Mouse (Mus musculus): ENCODE measurements around the gene Gm9125.
"Not testable (repeated sequence)": the region's sequence is repeated elsewhere in the genome, so short reads cannot be mapped to it uniquely, and the experiment has no call there.

Gene Gm9125

DNA sequence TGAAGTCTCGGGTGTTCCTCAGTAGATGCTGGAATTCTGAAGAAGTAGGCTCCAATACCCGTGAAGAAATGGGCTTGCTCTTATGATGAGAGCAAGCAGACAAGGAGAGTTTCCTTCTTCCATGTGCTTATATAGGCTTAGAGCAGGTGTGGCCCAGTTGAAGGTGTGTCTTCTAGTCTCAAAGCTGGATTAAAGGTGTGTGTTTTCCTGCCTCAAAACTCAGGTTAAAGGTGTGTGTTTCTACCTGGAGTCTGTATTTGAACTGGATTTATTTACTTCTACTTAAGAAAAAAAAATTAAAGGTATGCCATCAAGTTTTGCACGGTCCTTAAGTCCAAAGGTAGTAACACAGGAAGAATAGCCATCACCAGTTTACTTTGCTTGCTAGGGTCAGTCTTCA lies at the start of gene Gm9125:
Gm9125 (minus strand) TSS at position 101 of the 400 bp plus-strand sequence.
- not testable (repeated sequence) for DNase-seq

DNA sequence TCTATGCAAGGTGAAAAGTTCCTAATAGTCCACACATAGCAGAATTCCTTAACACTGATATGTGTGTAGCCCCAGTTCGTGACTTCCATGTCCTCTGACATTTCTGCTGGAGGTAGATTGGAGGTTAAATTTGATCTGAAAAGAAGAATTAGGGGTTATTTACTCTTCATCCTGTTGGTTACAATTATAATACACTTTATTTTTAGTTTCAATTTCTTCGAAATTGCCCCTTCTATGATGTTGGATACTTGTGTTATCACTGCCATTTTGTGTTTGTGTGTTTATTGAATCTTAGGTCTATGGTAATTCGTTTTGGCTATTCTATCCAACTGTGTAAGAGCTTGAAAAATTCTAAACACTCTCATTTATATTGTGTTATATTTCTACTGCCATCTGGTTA lies 17.9 kb upstream of the Gm9125 start, which contains the start of gene Gm10697:
Gm10697 (minus strand) TSS at position 101 of the 400 bp plus-strand sequence.
- not testable (repeated sequence) for DNase-seq

DNA sequence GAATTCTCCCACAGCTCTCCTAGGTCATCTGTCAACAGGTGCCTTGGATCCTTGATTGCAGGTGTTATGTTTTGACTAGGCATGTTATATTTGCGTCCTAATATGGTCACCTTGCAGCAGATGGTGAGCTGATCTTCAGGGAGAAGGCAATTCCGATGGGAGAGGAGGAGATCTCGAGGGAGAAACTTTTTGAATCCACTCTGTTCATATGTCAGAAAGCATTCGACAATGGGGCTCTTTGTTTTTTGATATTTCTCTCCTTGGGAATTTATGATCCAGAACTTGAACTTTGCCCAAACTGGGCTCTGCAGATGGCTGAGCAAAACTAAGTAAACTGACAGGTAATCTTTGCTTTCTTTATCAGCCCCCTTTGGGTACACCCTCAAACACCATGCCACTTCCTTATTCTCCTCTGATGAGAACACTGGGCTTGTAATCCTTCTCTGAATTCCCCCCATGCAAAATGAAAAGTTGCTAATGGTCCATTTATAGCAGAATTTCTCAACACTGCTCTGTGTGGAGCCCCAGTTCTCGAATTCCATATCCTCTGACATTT lies 5.0 kb downstream of the Gm9125 start:
- DNase-seq = not testable (repeated sequence)

DNA sequence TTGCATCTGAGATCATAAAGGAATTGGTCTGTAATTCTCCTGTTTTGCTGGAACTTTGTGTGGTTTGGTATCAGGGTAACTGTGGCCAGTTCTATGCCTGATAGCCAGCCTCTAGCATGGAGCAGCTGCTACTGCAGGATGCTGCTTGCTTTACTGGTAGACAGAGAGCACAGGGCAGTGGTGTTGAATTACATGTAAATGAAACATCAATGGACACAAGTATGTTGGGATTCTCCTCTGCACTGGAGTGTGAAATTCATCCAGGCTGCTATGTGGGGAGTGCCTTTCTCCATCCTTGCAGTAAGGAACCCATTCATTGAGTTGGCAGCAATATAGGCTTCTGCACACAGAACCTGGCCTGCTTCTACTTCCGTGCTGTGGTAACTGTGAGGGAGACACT lies 16.4 kb downstream of the Gm9125 start:
- DNase-seq = not testable (repeated sequence)

DNA sequence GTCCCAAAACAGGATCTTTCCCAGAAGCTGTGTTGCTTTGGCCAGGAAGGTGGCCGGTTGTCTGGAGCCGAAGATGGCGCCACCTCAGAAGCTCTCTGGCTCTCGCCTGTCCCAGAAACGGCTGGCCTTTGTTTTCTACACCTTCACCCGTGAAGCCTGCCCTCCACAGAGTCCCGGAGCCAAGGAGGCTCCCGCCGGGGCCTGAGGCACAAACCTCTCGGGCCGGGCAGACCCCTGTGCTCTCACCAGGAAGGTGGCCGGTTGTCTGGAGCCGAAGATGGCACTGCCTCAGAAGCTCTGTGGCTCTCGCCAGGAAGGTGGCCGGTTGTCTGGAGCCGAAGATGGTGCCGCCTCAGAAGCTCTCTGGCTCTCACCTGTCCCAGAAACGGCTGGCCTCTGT lies 20.3 kb downstream of the Gm9125 start:
- not testable (repeated sequence) for DNase-seq

All from thymus, postnatal 14 days (tissue).